Mouse (Mus musculus) left cerebral cortex, postnatal 14 days (tissue): ENCODE results near the gene Tppp2. TPM values are rescaled to one million over a fixed set of nuclear protein-coding genes. Genes with fewer than 3 reads are reported as not detected.

Experiments used
- DNase-seq, 2 experiments: peaks; one replicate each; pipeline ENCODE4 v3.0.0; 2021 to 2022; ENCODE audit warnings: low spot score in 2 of 2, mixed read lengths in 1 of 2
- intact Hi-C: fragments of 180-260 bp; cut with DNase I; formaldehyde crosslinking; loops from one replicate; pipeline ENCODE4 v1.15.1; 2025
- total RNA-seq, 2 experiments: library from RNA; stranded (reverse); gene quantifications; 2 replicates each; pipeline ENCODE4 v1.2.3; 2021

The Tppp2 gene
- total RNA-seq, 2 experiments from 2014 or later: not detected

DNA sequence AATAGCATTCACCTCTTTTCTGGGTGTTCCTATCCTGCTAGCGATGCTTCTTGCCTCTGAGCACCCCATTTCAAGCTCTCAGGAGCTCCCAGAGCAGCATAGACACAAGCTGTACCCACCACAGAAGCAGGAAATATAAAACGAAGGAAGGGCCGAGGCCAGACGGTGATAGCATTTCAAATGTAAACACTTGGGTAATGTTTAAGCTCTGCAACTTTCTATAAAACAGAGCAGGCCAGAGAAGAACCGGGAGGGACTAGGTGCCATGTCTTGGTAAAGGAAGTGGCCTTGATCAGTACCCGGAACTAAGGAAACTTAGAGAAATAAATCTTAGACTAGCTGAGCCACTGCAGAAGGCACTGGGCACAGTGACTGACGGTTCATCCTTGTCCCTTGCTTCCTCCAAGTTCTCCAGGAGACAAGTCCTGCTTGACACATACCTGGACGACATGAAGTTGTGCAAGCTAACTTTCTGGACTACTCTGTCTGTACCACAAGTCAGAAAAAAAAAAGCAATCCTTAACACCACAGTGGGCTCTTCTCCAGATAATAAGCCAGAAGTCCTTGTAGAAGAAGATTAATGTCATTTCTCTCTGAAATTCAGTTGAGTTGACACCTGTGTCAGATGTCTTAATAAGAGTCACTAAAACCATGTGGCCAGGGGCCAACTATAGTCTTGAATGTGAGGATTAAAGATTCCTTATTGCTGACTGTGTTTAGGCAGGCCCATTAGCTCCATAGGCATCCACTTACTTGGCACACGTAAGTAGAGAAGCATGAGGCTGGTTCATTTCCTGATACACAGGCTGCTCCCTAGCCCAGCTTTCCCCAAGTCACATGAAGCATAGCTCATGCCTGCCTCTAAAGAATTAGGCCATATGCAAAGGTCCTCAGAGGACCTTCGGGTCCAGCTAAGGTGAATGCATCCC is 14.1 kb downstream of the Tppp2 start:
- no peak for DNase-seq
- intact Hi-C loops: loop anchor here (5.0 kb wide), 1 partner anchor 55 kb away; no protein-coding TSS in a partner anchor

DNA sequence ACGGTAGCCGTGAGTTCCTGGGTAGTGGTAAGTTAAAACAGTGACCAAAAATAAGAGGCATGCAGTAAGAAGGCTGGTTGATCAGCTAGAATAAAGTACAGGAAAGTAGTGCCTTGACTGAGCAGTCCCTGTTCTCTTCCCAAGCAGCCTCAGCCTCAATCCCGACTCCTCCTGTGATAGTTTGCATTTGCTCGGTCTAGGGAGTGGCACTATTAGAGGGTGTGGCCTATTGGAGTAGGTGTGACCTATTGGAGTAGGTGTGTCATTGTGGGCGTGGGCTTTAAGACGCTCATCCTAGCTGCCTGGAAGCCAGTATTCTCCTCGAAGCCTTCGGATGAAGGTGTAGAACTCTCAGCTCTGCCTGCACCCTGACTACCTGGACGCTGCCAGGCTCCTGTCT is 20.8 kb downstream of the Tppp2 start:
- no peak for DNase-seq
- intact Hi-C loops: no loop called here

- intact Hi-C loops: no loop called here
Observed at GRCm38 (mm10) chr14:51940944-51941560, 22.8 kb downstream of the Tppp2 start.

GRCm38 (mm10) chr14:51941577-51941976 is 23.4 kb downstream of the Tppp2 start:
- intact Hi-C loops: no loop called here
- no peak for DNase-seq

More at GRCm38 (mm10) chr14:51940944-51941560, 22.8 kb downstream of the Tppp2 start:
- DNase-seq: no peak

- DNase-seq: no peak
- intact Hi-C loops: no loop called here
Observed at GRCm38 (mm10) chr14:51942236-51942635, 24.0 kb downstream of the Tppp2 start.

GRCm38 (mm10) chr14:51943336-51943735 is 25.1 kb downstream of the Tppp2 start:
- intact Hi-C loops: no loop called here

DNA sequence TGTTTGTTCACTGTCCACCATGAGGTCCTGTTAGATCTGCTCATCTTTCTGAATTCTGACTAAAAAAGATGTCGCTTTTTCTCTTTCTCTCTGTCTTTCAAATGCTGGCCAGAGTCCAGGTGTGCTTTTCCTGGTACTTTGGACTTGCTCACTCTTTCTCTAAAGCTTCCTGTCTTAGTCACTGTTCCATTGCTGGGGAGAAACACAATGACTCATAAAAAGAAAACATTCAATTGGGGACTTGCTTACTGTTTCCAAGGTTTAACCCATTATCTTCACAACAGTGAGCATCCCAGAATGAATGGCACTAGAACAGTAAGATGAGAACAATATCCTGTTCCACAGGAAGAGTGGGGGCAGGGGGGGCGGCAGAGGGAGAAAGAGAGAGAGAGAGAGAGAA is 42.1 kb downstream of the Tppp2 start:
- intact Hi-C loops: no loop called here
- no peak for DNase-seq

More at GRCm38 (mm10) chr14:51943336-51943735, 25.1 kb downstream of the Tppp2 start:
- no peak for DNase-seq

GRCm38 (mm10) chr14:51967400-51967799 is 49.2 kb downstream of the Tppp2 start:
- intact Hi-C loops: no loop called here
- DNase-seq: no peak

Other genes starting within 250 kb of the Tppp2 start
- gene Gm17079, start 223.0 kb upstream of the Tppp2 start, total RNA-seq: not detected
- not detected for gene Gm5800, start 201.2 kb upstream of the Tppp2 start, total RNA-seq
- not detected for gene Ang4, start 144.8 kb upstream of the Tppp2 start, total RNA-seq
- gene AY358078, start 118.4 kb upstream of the Tppp2 start, total RNA-seq: not detected
- not detected for gene Ear6, start 64.7 kb upstream of the Tppp2 start, total RNA-seq
- 10 to 100 TPM; 29.1 to 34.6 TPM for gene Mettl17, start 33.6 kb upstream of the Tppp2 start, total RNA-seq
- gene Slc39a2, start 25.5 kb upstream of the Tppp2 start, total RNA-seq: 1 to 10 TPM; 3.8 to 4.3 TPM
- gene Ndrg2, start 4.3 kb upstream of the Tppp2 start, total RNA-seq: 100 to 1,000 TPM; 508 to 561 TPM
- gene Rnase13, start 4.3 kb downstream of the Tppp2 start, total RNA-seq: not detected
- gene Arhgef40, start 66.3 kb downstream of the Tppp2 start, total RNA-seq: 10 to 100 TPM; 31.9 to 35.2 TPM
- gene Tmem253, start 97.2 kb downstream of the Tppp2 start, total RNA-seq: under 1 TPM; 0.36 to 0.77 TPM
- 10 to 100 TPM; 29.5 to 33.6 TPM for gene Zfp219, start 102.3 kb downstream of the Tppp2 start, total RNA-seq
- gene Olfr221, start 124.0 kb downstream of the Tppp2 start, total RNA-seq: not detected
- 100 to 1,000 TPM; 194 to 206 TPM for gene Hnrnpc, start 185.6 kb downstream of the Tppp2 start, total RNA-seq
- 1 to 10 TPM in 1 of 2 experiments, under 1 TPM in 1; 0.88 to 2.2 TPM for gene Rpgrip1, start 192.3 kb downstream of the Tppp2 start, total RNA-seq